Mouse (Mus musculus): ENCODE measurements around the gene Tmem235. TPM values are rescaled to one million over a fixed set of nuclear protein-coding genes. Genes with fewer than 3 reads are reported as not detected.
"Not testable (repeated sequence)": the region's sequence is repeated elsewhere in the genome, so short reads cannot be mapped to it uniquely, and the experiment has no call there.

Gene Tmem235
- polyA plus RNA-seq (2012; rRNA removed) (not detected in 2 replicates), polyA plus RNA-seq (2014; fragmentation: Nextera tagmentation; extraction: Ambion mirVana) (not detected in 2 replicates)

GRCm38 (mm10) chr11:117860601-117861000, at the start of gene Tmem235:
Gene Tmem235, plus strand, starts transcription at chr11:117860752.
- peaks cover 15% of the 10 kb centered on the region for H3K27me3 ChIP-seq (ENCODE audit: control insufficient read depth, insufficient read depth, low read length)
- H3K9me3 ChIP-seq (ENCODE audit: control insufficient read depth, low read length) = no peaks in the 10 kb centered on the region
- TF ChIP-seq POLR2A (IDR thresholded peaks at IDR 0.05; ENCODE audit: borderline replicate concordance, extremely low read depth, insufficient read depth, insufficient read length) = no peak
- H3K36me3 ChIP-seq (ENCODE audit: control insufficient read depth, insufficient read depth, low read length) = peaks cover 19% of the 10 kb centered on the region
- peak within 1 kb of the TSS; percentile 16; the same call in 1 of the 2 replicates for H3K9ac ChIP-seq (ENCODE audit: low read depth, low read length, severe bottlenecking)
- 4% methylated on average over 23 of the region's 23 CpGs for WGBS
- no peak for DNase-seq (ENCODE audit: low spot score)
- no peaks in the 10 kb centered on the region; the same call in 1 of the 2 replicates for H3K4me1 ChIP-seq (ENCODE audit: control insufficient read depth, insufficient read depth, low read length)
- no peak for ATAC-seq (ENCODE audit: low FRiP score, low read depth)
- H3K4me3 ChIP-seq (replicated peaks; ENCODE audit: low read length) = 0 out of 2 replicates have a peak within 1 kb of the TSS, but pooled peaks have one; percentile 1
- H3K27ac ChIP-seq (replicated peaks; ENCODE audit: low read depth, low read length) = no peak within 1 kb of the TSS
- peak within 1 kb of the TSS; percentile 20; the same call in 1 of the 2 replicates for H3K4me2 ChIP-seq (replicated peaks; ENCODE audit: low read depth, low read length, severe bottlenecking)

- Histone ChIP-seq H3K27me3 (ENCODE audit: control insufficient read depth, insufficient read depth, low read length) (no peaks in the 10 kb centered on the region), H3K4me2 (replicated peaks; ENCODE audit: low read depth, low read length, severe bottlenecking) (no peak overlapping the region), H3K36me3 (ENCODE audit: control insufficient read depth, insufficient read depth, low read length) (peaks cover 64% of the 10 kb centered on the region), H3K4me1 (ENCODE audit: control insufficient read depth, insufficient read depth, low read length) (peaks cover 13% of the 10 kb centered on the region), H3K9ac (ENCODE audit: low read depth, low read length, severe bottlenecking) (no peak overlapping the region), H3K4me3 (replicated peaks; ENCODE audit: low read length) (no peak overlapping the region), H3K9me3 (ENCODE audit: control insufficient read depth, low read length) (no peaks in the 10 kb centered on the region), H3K27ac (replicated peaks; ENCODE audit: low read depth, low read length) (no peak overlapping the region)
- no peak for TF ChIP-seq POLR2A (IDR thresholded peaks at IDR 0.05; ENCODE audit: borderline replicate concordance, extremely low read depth, insufficient read depth, insufficient read length)
- ATAC-seq (ENCODE audit: low FRiP score, low read depth) = no peak
- 88% methylated on average over 5 of the region's 5 CpGs for WGBS
- DNase-seq (ENCODE audit: low spot score) = no peak
Observed at GRCm38 (mm10) chr11:117813867-117814266, 46.7 kb upstream of the Tmem235 start.

DNA sequence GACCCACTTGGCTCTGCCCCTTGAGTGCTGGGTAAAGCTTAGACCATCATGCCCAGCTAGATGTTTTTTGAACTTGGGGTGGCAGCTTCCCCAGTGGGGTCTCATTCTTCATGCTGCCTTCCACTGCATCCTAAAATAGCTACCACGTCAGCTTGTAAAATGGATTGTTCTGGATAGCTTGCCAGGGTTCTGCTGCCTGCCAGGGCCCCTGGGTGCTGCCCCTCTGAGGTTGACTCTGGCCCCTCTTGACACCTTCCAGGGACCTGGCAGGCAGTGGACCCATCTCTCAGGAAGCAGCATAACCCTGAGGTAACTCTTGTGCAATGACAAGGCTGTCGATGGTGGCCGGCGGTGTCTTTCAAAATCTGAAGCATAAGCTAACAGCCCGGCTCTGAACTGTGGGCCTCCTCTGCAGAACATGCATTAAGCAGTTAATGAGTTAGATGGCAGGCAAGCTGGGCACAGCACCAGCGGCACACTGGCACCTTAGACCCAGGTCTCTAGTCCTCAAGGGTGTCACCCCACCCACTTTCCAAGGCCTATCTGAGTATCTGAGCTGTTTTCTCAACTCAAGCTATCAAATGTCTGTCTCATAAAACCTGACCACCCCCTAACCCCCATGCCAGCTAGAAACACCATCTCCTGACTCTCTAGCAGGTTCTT, 45.7 kb upstream of the Tmem235 start:
- no peak for ATAC-seq (ENCODE audit: low FRiP score, low read depth)
- Histone ChIP-seq H3K27ac (replicated peaks; ENCODE audit: low read depth, low read length) (no peak overlapping the region), H3K9ac (ENCODE audit: low read depth, low read length, severe bottlenecking) (no peak overlapping the region), H3K4me1 (ENCODE audit: control insufficient read depth, insufficient read depth, low read length) (peaks cover 9% of the 10 kb centered on the region), H3K36me3 (ENCODE audit: control insufficient read depth, insufficient read depth, low read length) (peaks cover 71% of the 10 kb centered on the region), H3K9me3 (ENCODE audit: control insufficient read depth, low read length) (no peaks in the 10 kb centered on the region), H3K4me3 (replicated peaks; ENCODE audit: low read length) (no peak overlapping the region), H3K4me2 (replicated peaks; ENCODE audit: low read depth, low read length, severe bottlenecking) (no peak overlapping the region), H3K27me3 (ENCODE audit: control insufficient read depth, insufficient read depth, low read length) (no peaks in the 10 kb centered on the region)
- 92% methylated on average over 6 of the region's 6 CpGs for WGBS
- no peak for DNase-seq (ENCODE audit: low spot score)
- no peak for TF ChIP-seq POLR2A (IDR thresholded peaks at IDR 0.05; ENCODE audit: borderline replicate concordance, extremely low read depth, insufficient read depth, insufficient read length)

- not testable (repeated sequence) for H3K9me3 ChIP-seq (ENCODE audit: control insufficient read depth, low read length); DNase-seq (ENCODE audit: low spot score); H3K27me3 ChIP-seq (ENCODE audit: control insufficient read depth, insufficient read depth, low read length); H3K27ac ChIP-seq (replicated peaks; ENCODE audit: low read depth, low read length); H3K4me1 ChIP-seq (ENCODE audit: control insufficient read depth, insufficient read depth, low read length); ATAC-seq (ENCODE audit: low FRiP score, low read depth); H3K4me2 ChIP-seq (replicated peaks; ENCODE audit: low read depth, low read length, severe bottlenecking); H3K4me3 ChIP-seq (replicated peaks; ENCODE audit: low read length); H3K9ac ChIP-seq (ENCODE audit: low read depth, low read length, severe bottlenecking)
- H3K36me3 ChIP-seq (ENCODE audit: control insufficient read depth, insufficient read depth, low read length) = peaks cover 78% of the 10 kb centered on the region
- 76% methylated on average over 9 of the region's 9 CpGs for WGBS
Observed at GRCm38 (mm10) chr11:117815850-117816249, 44.7 kb upstream of the Tmem235 start.

GRCm38 (mm10) chr11:117816389-117816996, 44.1 kb upstream of the Tmem235 start:
- no peak overlapping the region for H3K4me2 ChIP-seq (replicated peaks; ENCODE audit: low read depth, low read length, severe bottlenecking)
- H3K36me3 ChIP-seq (ENCODE audit: control insufficient read depth, insufficient read depth, low read length) = peaks cover 84% of the 10 kb centered on the region
- H3K9me3 ChIP-seq (ENCODE audit: control insufficient read depth, low read length) = no peaks in the 10 kb centered on the region
- no peak for TF ChIP-seq POLR2A (IDR thresholded peaks at IDR 0.05; ENCODE audit: borderline replicate concordance, extremely low read depth, insufficient read depth, insufficient read length)
- H3K9ac ChIP-seq (ENCODE audit: low read depth, low read length, severe bottlenecking) = no peak overlapping the region
- ATAC-seq (ENCODE audit: low FRiP score, low read depth) (no peak), DNase-seq (ENCODE audit: low spot score) (no peak)
- no peak overlapping the region for H3K27ac ChIP-seq (replicated peaks; ENCODE audit: low read depth, low read length)
- H3K27me3 ChIP-seq (ENCODE audit: control insufficient read depth, insufficient read depth, low read length) = no peaks in the 10 kb centered on the region
- WGBS = 86% methylated on average over 10 of the region's 13 CpGs
- H3K4me1 ChIP-seq (ENCODE audit: control insufficient read depth, insufficient read depth, low read length) = no peaks in the 10 kb centered on the region
- H3K4me3 ChIP-seq (replicated peaks; ENCODE audit: low read length) = no peak overlapping the region
